8 mouse cellular contexts compared by ENCODE assay signal in genomic region chr7:109986133-109986669, GRCm38 (mm10). TPM values are rescaled to one million over a fixed set of nuclear protein-coding genes. Genes with fewer than 3 reads are reported as not detected.
A peak's percentile ranks its signal among the peaks of the same experiment; 100 is the strongest.
DNase-seq lines count a peak whose midpoint lies in the region; ATAC-seq lines count a peak whose summit lies in the region.

No protein-coding gene starts in this region.

- peak overlapping the region; percentile 56 for H3K4me3 ChIP-seq in forebrain, embryonic 14.5 days (ENCODE audit: low read depth, low read length)
- H3K4me3 ChIP-seq in neural tube, embryonic 15.5 days (replicated peaks) = peak overlapping the region; percentile 60

- peaks cover 9% of the 10 kb centered on the region for H3K4me1 ChIP-seq in forebrain, embryonic 14.5 days (ENCODE audit: control insufficient read depth, insufficient read depth, low read length)
- peaks cover 17% of the 10 kb centered on the region for H3K4me1 ChIP-seq in neural tube, embryonic 15.5 days

- H3K36me3 ChIP-seq in forebrain, embryonic 14.5 days (ENCODE audit: control insufficient read depth, insufficient read depth, low read length) = peaks cover 15% of the 10 kb centered on the region
- H3K36me3 ChIP-seq in neural tube, embryonic 15.5 days = peaks cover 11% of the 10 kb centered on the region

- peak; percentile 99 for ATAC-seq in forebrain, embryonic 14.5 days
- peak; percentile 99 for ATAC-seq in neural tube, embryonic 15.5 days (ENCODE audit: low FRiP score)

- H3K27ac ChIP-seq in forebrain, embryonic 14.5 days (ENCODE audit: low read depth, low read length) = peak overlapping the region; percentile 76
- peak overlapping the region; percentile 86 for H3K27ac ChIP-seq in neural tube, embryonic 15.5 days (replicated peaks)

- peak overlapping the region; percentile 76 for H3K4me2 ChIP-seq in forebrain, embryonic 14.5 days (ENCODE audit: low read length)
- peak overlapping the region; percentile 75 for H3K4me2 ChIP-seq in neural tube, embryonic 15.5 days

- H3K27me3 ChIP-seq in forebrain, embryonic 14.5 days (replicated peaks; ENCODE audit: control insufficient read depth, insufficient read depth, low read length) = no peaks in the 10 kb centered on the region
- no peaks in the 10 kb centered on the region for H3K27me3 ChIP-seq in neural tube, embryonic 15.5 days (replicated peaks)

- H3K9me3 ChIP-seq in forebrain, embryonic 14.5 days (replicated peaks; ENCODE audit: control insufficient read depth, low read length) = no peaks in the 10 kb centered on the region
- H3K9me3 ChIP-seq in neural tube, embryonic 15.5 days (replicated peaks) = no peaks in the 10 kb centered on the region

- H3K9ac ChIP-seq in forebrain, embryonic 14.5 days (ENCODE audit: low read length) = peak overlapping the region; percentile 73
- H3K9ac ChIP-seq in neural tube, embryonic 15.5 days (replicated peaks) = peak overlapping the region; percentile 69

- WGBS in forebrain, embryonic 14.5 days = under 1% methylated on average over 43 of the region's 43 CpGs
- under 1% methylated on average over 43 of the region's 43 CpGs for WGBS in neural tube, embryonic 15.5 days

- intact Hi-C loops in heart, postnatal 14 days (cut with DNase I) = loop anchor here (2.0 kb wide), 2 partner anchors 33 to 75 kb away; partner anchors contain the start of genes Ipo7 and Zfp143

- peak; percentile 100 for DNase-seq in ES-CJ7 (ENCODE audit: low read depth, low spot score)
- peak; percentile 99 for DNase-seq in cerebellum, adult 11 months
- peak; percentile 100 for DNase-seq in forebrain, embryonic 14.5 days (ENCODE audit: low spot score)
- DNase-seq in heart, postnatal 14 days = peak; percentile 99
- DNase-seq in layer of hippocampus, adult 11-12 months (ENCODE audit: low spot score) = peak; percentile 99
- DNase-seq in lung, adult 18-20 months = peak; percentile 100
- peak; percentile 99 for DNase-seq in testis, postnatal 14 days (ENCODE audit: low spot score)

RNA-seq across cellular contexts. Expression of gene Tmem41b, which starts 0.5 kb away (rescaled TPM):
- polyA plus RNA-seq in forebrain, embryonic 14.5 days (2014; fragmentation: Nextera tagmentation; extraction: Ambion mirVana) = 71.8 and 81.5 TPM in 2 replicates
- 10 to 100 TPM; 46.6 to 47.7 TPM for total RNA-seq in heart, postnatal 14 days (2021)
- 62.6 and 65.2 TPM in 2 replicates for polyA plus RNA-seq in neural tube, embryonic 15.5 days (2015; fragmentation: Nextera tagmentation; extraction: Ambion mirVana)

RNA-seq across cellular contexts. Expression of gene Dennd5a, which starts 25.9 kb away (rescaled TPM):
- polyA plus RNA-seq in forebrain, embryonic 14.5 days (2014; fragmentation: Nextera tagmentation; extraction: Ambion mirVana) = 57.5 and 59.4 TPM in 2 replicates
- 100 to 1,000 TPM; 151 to 158 TPM for total RNA-seq in heart, postnatal 14 days (2021)
- polyA plus RNA-seq in neural tube, embryonic 15.5 days (2015; fragmentation: Nextera tagmentation; extraction: Ambion mirVana) = 34.4 and 39.2 TPM in 2 replicates

RNA-seq across cellular contexts. Expression of gene Ipo7, which starts 31.9 kb away (rescaled TPM):
- 15.4 and 18.6 TPM in 2 replicates for polyA plus RNA-seq in forebrain, embryonic 14.5 days (2014; fragmentation: Nextera tagmentation; extraction: Ambion mirVana)
- total RNA-seq in heart, postnatal 14 days (2021) = 10 to 100 TPM; 85.3 to 98.7 TPM
- 43.6 and 44.8 TPM in 2 replicates for polyA plus RNA-seq in neural tube, embryonic 15.5 days (2015; fragmentation: Nextera tagmentation; extraction: Ambion mirVana)

Comparison
In these comparisons a context has a peak if more than half of its experiments do, and no peak if none do; other contexts are left out.
1. Peak in every context shown above with its lines: DNase-seq, ATAC-seq, H3K4me3 ChIP-seq and H3K27ac ChIP-seq.